Mouse (Mus musculus) layer of hippocampus, postnatal 25 days (tissue): ENCODE measurements around the gene Ccdc174. TPM values are rescaled to one million over a fixed set of nuclear protein-coding genes. Genes with fewer than 3 reads are reported as not detected.
"Not testable (repeated sequence)": the region's sequence is repeated elsewhere in the genome, so short reads cannot be mapped to it uniquely, and the experiment has no call there.

Source experiments
- DNase-seq, 2 experiments: peaks; one replicate each; pipeline ENCODE4 v3.0.0; 2022; ENCODE audit warnings: mixed read lengths in 2 of 2, low spot score in 1 of 2; ENCODE audit errors: extremely low spot score in 1 of 2
- total RNA-seq, 2 experiments: library from RNA; stranded (reverse); gene quantifications; 2 replicates each; pipeline ENCODE4 v1.2.3; 2021

The Ccdc174 gene
- total RNA-seq = 10 to 100 TPM; 20.9 to 22.4 TPM

GRCm38 (mm10) chr6:91877885-91878651 lies at the start of gene Ccdc174:
Gene Ccdc174 (plus strand): TSS chr6:91878053.
- peak; percentile 71 to 83 for DNase-seq

GRCm38 (mm10) chr6:91832863-91833440 lies 44.9 kb upstream of the Ccdc174 start:
- DNase-seq = no peak

GRCm38 (mm10) chr6:91839010-91839871 lies 38.6 kb upstream of the Ccdc174 start:
- DNase-seq = peak; percentile 50 to 65

GRCm38 (mm10) chr6:91842897-91843627 lies 34.8 kb upstream of the Ccdc174 start:
- DNase-seq = no peak

GRCm38 (mm10) chr6:91843628-91844153 lies 34.2 kb upstream of the Ccdc174 start:
- no peak for DNase-seq

GRCm38 (mm10) chr6:91852550-91852949 lies 25.3 kb upstream of the Ccdc174 start:
- DNase-seq = peak in 1 of 2 experiments; percentile 49

GRCm38 (mm10) chr6:91858339-91858738 lies 19.5 kb upstream of the Ccdc174 start:
- DNase-seq = no peak

- DNase-seq = no peak
Measured at GRCm38 (mm10) chr6:91862848-91863247, 15.0 kb upstream of the Ccdc174 start.

GRCm38 (mm10) chr6:91864595-91864994 lies 13.3 kb upstream of the Ccdc174 start:
- no peak for DNase-seq

GRCm38 (mm10) chr6:91865601-91866000 lies 12.3 kb upstream of the Ccdc174 start:
- no peak for DNase-seq

- DNase-seq = no peak
Measured at GRCm38 (mm10) chr6:91868091-91868490, 9.8 kb upstream of the Ccdc174 start.

- DNase-seq = no peak
Measured at GRCm38 (mm10) chr6:91872781-91873180, 5.1 kb upstream of the Ccdc174 start.

- DNase-seq = no peak
Measured at GRCm38 (mm10) chr6:91883859-91884258, 6.0 kb downstream of the Ccdc174 start.

GRCm38 (mm10) chr6:91889255-91889906 lies 11.5 kb downstream of the Ccdc174 start:
- DNase-seq = no peak

- no peak for DNase-seq
Measured at GRCm38 (mm10) chr6:91890615-91891014, 12.8 kb downstream of the Ccdc174 start.

GRCm38 (mm10) chr6:91891776-91892175 lies 13.9 kb downstream of the Ccdc174 start:
- DNase-seq = no peak

GRCm38 (mm10) chr6:91896783-91897182 lies 18.9 kb downstream of the Ccdc174 start:
- DNase-seq = no peak

GRCm38 (mm10) chr6:91901505-91901904 lies 23.7 kb downstream of the Ccdc174 start:
- peak; percentile 61 to 87 for DNase-seq

GRCm38 (mm10) chr6:91902509-91902908 lies 24.7 kb downstream of the Ccdc174 start, which contains the start of gene 4930590J08Rik:
Gene 4930590J08Rik (plus strand): TSS chr6:91902809.
- not testable (repeated sequence) for DNase-seq
